Mouse (Mus musculus) G1E (cell line): ENCODE measurements around the gene Gc.

ENCODE experiments used
- CTCF ChIP-seq: IDR thresholded peaks from 2 replicates; pipeline ENCODE4 v1.5.1; 2012; ENCODE audit warnings: low read depth, low read length, inconsistent platforms, mixed read lengths
- GATA1 ChIP-seq: IDR thresholded peaks from 2 replicates; pipeline ENCODE4 v1.6.1; 2012; ENCODE audit warnings: borderline replicate concordance, low read length, inconsistent platforms, mixed read lengths
- POLR2AphosphoS5 ChIP-seq: IDR thresholded peaks from 2 replicates; pipeline ENCODE4 v1.6.1; 2012; ENCODE audit warnings: low read depth, low read length, inconsistent platforms; ENCODE audit not compliant: insufficient replicate concordance
- TAL1 ChIP-seq: conservative IDR thresholded peaks from 2 replicates; pipeline ENCODE4 v1.6.1; 2012; ENCODE audit warnings: low read depth, low read length, inconsistent platforms, mixed read lengths

DNA sequence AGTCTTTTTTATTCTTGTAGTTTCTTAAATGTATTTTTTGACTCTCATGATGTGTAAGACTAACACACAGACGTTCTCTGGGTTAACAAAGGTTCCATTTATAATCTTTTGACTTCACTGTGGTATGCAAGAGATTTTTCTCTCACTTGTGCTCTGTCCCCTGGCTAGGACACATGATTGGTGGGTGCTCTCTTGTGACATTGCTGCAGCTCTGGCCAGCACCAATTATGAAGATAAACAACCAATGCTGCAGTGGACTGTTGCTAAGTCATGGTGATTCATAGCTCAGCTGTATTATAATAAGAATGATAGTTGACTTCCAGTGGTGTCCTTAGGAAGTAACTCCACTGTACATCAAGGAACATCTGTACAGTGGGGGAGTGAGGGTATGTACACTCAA is 87.6 kb downstream of the Gc start:
- TF ChIP-seq POLR2AphosphoS5: no peak
- no peak for TF ChIP-seq CTCF
- TF ChIP-seq GATA1: no peak
- TF ChIP-seq TAL1: no peak
